Mouse (Mus musculus): ENCODE data around the gene Gm17660.
"Not testable (repeated sequence)": the region's sequence is repeated elsewhere in the genome, so short reads cannot be mapped to it uniquely, and the experiment has no call there.

Gene Gm17660

DNA sequence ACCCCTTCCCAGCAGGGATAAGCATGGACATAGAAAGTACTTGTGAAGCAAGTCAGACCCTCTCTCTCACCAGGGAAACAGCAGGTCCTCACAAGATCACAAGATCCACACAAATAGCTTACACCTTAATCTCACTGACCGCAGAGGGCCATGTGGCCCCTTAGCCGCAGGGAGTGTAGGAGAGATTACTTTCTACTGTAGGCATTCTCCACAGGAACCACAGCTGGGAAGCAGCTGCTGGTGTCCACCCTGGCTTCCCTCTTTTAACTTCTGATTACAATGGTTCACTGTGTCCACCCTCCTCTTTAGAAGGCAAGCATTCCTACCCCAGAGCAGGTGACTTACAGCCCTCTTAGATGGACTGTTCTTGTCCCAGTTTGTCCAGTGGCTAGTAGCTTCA is 33.7 kb downstream of the Gm17660 start:
- in situ Hi-C loops (cut with MboI, MseI), result no loop called here

DNA sequence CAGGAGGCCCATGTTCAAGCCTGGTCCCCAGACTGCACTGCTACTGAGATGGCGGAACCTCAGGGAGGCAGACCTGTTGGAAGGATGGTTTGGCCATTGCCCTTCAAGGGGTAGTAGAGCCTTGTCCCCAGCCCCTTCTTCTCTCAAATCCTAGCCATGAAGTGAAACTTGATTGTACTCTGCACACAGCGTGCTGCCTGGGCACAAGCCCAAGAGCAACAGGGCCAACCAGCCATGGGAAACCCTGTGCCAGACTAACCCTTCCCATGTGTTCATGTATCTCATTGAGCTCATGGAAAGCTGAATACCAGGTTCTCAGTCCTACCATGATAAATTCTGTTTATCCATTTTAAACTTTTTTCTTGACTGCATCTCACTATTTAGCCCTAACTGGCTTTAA is 34.5 kb downstream of the Gm17660 start:
- in situ Hi-C loops (cut with MboI, MseI), result no loop called here

DNA sequence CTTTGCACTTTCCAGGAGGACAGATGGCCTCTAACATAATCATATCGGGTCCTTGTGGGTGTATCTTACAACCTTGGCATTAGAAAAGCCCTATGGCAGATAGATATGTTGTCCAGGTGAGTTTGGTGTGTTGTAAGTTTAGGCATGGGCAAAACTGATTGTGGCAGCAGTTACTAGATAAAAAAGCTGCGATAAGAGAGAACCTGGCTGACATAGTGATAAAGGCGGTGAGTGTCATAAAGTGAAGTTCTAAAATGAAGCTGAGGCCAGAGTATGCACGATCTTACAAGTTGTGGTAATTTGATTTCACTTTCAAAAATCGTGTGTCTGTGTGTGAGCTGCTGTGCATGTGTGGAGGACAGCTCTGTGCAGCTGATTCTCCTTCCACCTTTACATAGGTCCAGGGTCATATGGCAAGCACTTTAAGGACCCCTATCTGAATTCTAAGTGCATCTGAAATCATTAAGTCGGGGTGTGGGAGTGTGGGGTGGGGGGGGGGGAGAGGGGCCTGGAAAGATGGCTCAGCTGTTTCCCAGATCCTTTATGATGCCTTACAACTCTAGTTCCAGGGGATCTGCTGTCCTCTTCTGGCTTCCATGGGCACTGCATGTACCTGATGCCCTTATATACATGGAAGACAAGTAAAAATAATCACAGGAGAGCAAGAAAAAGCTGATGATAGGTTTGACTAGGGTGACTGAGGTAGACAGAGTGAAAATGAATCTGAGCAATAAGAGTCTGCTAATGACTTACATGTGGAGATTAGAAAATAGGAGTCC is 38.1 kb downstream of the Gm17660 start:
- in situ Hi-C loops (cut with MboI, MseI), result no loop called here

DNA sequence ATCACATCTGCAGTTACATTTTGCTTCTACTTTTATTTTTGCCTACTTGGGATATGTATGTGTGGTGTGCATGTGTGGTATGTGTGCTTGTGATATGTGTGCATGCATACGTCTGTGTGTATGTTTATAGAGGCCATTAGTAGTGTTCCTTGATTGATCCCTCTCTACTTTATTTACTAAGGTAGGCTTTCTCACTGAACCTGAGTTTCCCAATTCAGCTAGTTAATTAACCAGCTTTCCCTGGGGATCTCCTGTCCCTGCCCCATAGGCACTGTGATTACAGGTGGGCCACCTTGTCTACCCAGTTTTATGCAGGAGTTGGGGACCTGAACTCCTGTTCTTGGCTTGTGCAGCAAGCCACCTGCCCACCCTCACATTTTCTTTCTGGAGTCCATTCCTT is 40.7 kb downstream of the Gm17660 start:
- in situ Hi-C loops (cut with MboI, MseI), result no loop called here

DNA sequence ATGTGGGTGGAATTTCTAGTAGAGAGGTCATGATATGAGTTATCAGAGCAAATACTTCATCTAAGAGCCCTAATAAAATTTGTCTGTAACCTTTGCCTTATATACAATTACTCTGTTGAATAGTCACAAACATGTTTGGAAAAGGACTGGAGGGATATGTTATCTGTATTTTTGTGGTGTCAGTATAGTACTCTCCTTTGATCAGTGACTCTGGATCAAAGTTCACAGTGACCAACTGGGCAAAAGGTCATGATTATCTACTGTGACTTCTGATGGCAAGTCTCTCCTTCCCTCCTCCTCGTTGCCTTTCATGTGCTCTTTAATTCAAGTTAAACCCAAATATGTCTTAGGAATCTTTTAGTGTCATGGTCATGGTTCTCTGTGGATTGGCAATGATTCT is 41.6 kb downstream of the Gm17660 start:
- in situ Hi-C loops (cut with MboI, MseI), result no loop called here

DNA sequence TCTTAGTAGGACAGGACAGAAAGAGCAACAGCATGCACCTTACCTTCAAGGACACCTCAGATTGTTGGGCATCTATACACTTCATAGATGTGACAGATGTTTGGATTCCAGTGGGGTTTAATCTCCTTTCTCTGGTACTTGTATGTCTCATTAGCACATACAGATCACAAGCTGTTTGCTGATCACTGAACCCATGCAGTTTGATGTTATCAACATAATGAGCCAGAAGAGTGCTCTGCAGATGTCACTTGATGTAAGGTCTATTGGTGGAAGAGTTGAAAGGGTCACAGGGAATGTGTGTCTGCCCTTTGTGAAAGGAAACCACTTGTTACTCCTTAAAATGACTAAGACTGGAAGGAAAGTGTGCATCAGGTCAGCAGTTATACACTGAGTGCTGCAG is 42.3 kb downstream of the Gm17660 start:
- in situ Hi-C loops (cut with MboI, MseI), result no loop called here

DNA sequence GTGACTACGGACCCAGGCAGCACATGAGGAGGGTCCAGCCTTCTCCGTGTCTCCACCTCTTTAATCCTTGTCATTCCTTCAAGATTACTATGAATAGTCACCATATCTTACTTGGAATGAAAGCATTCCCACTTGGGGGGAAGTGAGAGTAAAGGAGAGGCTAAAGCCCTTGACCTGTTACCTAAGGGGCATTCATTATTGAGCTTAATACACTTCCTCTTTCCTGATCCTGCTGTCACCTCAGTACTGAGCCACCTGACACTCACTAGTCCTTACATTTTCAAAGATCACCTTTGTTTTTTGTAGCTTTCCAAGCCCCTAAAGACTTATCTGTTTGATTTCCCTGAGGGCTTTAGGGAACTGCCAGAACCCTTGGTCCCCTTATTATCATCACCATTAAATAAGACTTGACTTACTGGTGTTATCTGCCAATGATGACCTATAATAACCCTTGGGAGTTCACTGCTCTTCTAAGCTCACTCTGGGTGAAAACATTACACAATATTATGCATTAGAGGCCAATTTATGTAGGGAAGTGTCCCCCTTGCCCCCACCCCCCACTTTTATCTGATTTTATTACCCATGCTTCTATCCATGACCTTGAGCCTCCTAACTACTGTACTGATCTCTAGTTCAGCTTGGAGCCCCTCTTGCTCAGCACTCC is 44.8 kb downstream of the Gm17660 start:
- in situ Hi-C loops (cut with MboI, MseI), result no loop called here

DNA sequence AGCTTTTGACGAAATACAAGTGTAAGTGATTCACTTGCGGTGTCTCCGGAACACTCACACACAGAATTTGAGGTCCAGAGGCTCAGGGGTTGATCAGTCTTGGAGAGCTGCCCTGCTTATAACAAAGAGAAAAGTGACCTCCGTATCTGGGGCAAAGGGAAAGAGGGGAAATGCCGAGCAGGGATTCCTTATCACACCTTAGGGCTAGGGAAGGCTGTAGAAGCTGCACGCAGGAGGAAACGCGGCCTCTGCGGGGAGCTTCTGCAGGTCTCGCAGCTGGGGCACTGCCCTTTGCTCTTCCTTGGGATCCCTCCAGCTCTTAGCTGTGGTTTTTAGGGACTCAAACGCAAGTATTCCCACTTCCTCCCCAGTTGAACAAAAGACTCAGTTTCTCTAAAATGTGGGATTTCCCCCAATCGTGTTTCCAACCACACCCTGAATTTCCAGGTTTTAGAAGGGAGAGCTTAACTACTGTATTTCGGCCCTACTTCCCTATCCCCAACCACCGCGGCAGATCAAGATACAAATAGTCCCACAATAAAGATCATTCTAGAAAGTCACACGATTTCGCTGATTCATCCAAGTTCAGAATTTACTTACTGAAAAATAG is 52.1 kb downstream of the Gm17660 start:
- in situ Hi-C loops (cut with MboI, MseI), result no loop called here

DNA sequence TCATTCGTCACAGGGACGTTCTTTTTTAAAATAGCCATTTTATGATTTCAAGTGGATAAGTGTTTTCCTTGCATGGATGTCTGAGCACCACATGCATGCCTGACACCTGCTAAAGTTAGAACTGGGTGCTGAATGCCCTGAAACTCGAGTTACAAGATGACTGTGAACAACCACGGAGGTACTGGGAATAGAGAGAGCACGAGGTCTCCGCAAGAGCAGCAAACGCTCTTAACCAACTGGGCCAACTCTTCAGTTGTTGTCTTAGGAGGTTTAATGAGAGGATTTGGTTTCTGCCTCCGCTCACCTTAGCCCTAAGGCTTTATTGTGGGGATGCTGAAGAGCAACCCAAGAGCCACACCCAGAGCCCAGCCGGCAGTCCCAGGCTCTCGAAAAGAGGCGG is 52.6 kb downstream of the Gm17660 start:
- in situ Hi-C loops (cut with MboI, MseI), result no loop called here

DNA sequence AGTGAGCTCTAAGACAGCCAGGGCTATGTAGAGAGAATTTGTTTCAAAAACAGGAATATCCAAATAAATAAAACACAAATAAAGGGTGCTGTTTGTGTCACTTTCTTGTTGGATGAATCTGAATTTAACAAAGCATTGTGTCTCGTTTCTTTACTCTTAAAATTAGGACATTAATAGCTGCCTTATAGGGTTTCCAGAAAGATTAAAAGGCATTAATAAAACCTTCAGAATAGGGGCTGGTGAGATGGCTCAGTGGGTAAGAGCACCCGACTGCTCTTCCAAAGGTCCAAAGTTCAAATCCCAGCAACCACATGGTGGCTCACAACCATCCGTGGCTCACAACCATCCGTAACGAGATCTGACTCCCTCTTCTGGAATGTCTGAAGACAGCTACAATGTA is 53.2 kb downstream of the Gm17660 start:
- in situ Hi-C loops (cut with MboI, MseI), result not testable (repeated sequence)

DNA sequence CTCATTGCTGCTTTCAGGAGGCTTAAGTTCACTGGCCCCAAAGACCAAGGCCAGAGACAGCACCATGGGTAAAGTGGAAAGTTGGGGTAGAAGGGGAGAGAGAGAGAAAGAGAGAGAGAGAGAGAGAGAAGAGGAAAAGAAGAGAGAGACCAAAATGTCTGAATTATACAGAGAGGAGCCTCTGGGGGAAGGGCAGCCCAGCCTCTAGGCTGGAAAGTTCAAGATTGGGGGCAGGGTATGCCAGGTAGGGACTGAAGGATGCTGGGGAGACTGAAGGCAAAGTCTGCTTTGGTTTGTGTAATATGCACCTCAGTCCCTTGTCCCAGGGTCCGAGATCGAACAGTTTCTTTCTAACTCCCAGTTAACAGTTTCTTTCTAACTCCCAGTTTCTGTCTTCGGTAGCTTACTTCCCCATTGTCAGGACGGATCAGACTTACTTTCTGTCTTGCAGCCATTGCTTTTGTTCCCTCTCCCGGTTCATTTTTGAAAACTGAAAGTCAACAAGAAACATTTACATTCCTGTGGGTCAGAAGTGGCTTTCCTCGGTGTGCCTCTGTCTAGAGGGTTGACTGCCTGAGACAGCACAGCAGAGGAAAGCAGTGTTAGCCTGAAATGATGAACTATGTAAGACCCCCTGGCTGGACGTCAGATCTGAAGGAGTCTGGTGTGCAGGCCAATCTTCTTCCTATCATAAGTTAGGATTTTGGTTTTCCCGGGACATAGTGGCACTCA is 54.0 kb downstream of the Gm17660 start:
- in situ Hi-C loops (cut with MboI, MseI), result no loop called here

DNA sequence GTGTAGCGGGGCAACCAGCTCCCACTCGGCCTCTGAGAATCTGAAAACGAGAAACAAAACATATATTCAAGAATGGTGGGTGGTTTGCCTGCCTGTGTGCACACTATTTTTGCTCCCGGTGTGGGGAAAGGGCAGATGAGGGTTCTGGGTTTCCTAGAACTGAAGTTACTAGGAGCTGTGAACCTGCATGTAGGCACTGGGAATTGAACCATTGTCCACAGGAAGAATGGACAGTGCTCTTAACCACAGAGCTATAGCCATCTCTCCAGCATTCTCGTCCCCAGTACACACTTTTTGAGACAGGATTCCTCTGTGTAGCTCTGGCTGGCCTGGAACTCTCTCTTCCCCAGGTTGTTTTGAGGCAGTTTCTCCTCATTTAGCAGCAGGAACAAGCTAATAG is 54.9 kb downstream of the Gm17660 start:
- in situ Hi-C loops (cut with MboI, MseI), result no loop called here

DNA sequence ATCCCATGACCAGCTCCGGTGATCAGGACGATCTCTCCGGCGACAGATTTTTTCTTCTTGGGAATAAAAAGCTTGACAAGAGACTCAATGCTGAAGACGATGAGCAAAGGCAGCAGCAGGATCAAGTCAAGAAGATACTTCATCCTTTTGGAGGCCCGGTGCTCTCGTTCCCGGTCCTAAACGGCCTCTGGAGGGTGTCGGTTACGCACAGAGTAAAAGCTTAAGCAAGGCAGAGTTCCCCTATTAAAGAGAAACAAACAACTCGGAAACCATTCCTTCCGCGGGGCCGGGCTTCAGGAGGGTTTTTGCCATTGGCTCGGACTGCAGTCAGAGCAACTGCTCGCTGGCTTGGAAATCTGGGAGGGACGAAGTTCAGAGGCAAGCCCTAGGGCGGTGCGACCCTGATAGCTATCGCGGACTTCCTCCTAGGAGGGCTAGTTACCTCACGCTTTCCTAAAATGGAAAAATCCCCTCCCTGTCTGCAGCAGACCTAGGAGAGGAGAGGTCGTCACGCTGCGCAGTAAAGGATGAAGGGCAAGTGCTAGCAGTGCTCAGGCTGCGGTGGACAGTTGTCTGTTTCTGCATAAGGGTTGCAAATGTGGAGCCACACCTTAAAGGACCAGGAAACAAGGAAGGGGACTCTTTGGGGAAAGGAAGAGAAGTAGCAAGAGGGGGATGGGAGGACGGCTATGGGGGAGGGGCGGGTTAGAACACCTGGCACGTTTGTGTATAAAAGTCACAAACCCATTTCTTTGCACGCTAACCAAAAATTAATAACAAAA is 55.6 kb downstream of the Gm17660 start, which contains the start of gene Hsd17b11:
Gene Hsd17b11, minus strand, starts transcription at position 323 of the 782 bp plus-strand sequence.
- in situ Hi-C loops (cut with MboI, MseI), result no loop called here

Data from T-helper 2 cell (primary cell).